Mouse (Mus musculus) spleen, adult 12 weeks (tissue): ENCODE results near the gene Kcnj10.

Experiments
- DNase-seq: peaks from one replicate; pipeline ENCODE4 v3.0.0; 2022; ENCODE audit warnings: low spot score

Kcnj10 gene

GRCm38 (mm10) chr1:172382090-172382489, 41.1 kb downstream of the Kcnj10 start:
- DNase-seq: no peak

- no peak for DNase-seq
These were observed 46.2 kb downstream of the Kcnj10 start for GRCm38 (mm10) chr1:172387246-172387645.

GRCm38 (mm10) chr1:172390769-172391168, 49.8 kb downstream of the Kcnj10 start:
- no peak for DNase-seq

- DNase-seq: no peak
These were observed 51.0 kb downstream of the Kcnj10 start for GRCm38 (mm10) chr1:172391807-172392581.

- DNase-seq: no peak
These were observed 51.7 kb downstream of the Kcnj10 start for GRCm38 (mm10) chr1:172392643-172393170.

- DNase-seq: no peak
These were observed 52.7 kb downstream of the Kcnj10 start for GRCm38 (mm10) chr1:172393739-172394138.

GRCm38 (mm10) chr1:172396996-172397752, 56.2 kb downstream of the Kcnj10 start:
- no peak for DNase-seq

GRCm38 (mm10) chr1:172406077-172406706, 65.2 kb downstream of the Kcnj10 start:
- no peak for DNase-seq

GRCm38 (mm10) chr1:172408996-172409395, 68.0 kb downstream of the Kcnj10 start:
- no peak for DNase-seq

- DNase-seq: no peak
These were observed 68.4 kb downstream of the Kcnj10 start for GRCm38 (mm10) chr1:172409431-172409830.

GRCm38 (mm10) chr1:172410806-172411205, 69.8 kb downstream of the Kcnj10 start:
- DNase-seq: peak; percentile 17

- peak; percentile 33 for DNase-seq
These were observed 71.2 kb downstream of the Kcnj10 start for GRCm38 (mm10) chr1:172412204-172412603.

GRCm38 (mm10) chr1:172413491-172414230, 72.7 kb downstream of the Kcnj10 start:
- no peak for DNase-seq

- no peak for DNase-seq
These were observed 73.2 kb downstream of the Kcnj10 start for GRCm38 (mm10) chr1:172414231-172414585.

GRCm38 (mm10) chr1:172415061-172415460, 74.1 kb downstream of the Kcnj10 start:
- no peak for DNase-seq

GRCm38 (mm10) chr1:172418173-172418572, 77.2 kb downstream of the Kcnj10 start:
- no peak for DNase-seq

GRCm38 (mm10) chr1:172418642-172419041, 77.6 kb downstream of the Kcnj10 start:
- DNase-seq: no peak

- DNase-seq: no peak
These were observed 79.2 kb downstream of the Kcnj10 start for GRCm38 (mm10) chr1:172420181-172420580.

- no peak for DNase-seq
These were observed 82.4 kb downstream of the Kcnj10 start for GRCm38 (mm10) chr1:172423393-172423792.
